Mouse (Mus musculus): ENCODE results near the gene Prickle1. TPM values are rescaled to one million over a fixed set of nuclear protein-coding genes. Genes with fewer than 3 reads are reported as not detected.

Gene Prickle1
- polyA plus RNA-seq (2011; ENCODE audit: insufficient read depth, insufficient read length, low replicate concordance, missing spikeins) = 2.1 and 4.0 TPM in 2 replicates

DNA sequence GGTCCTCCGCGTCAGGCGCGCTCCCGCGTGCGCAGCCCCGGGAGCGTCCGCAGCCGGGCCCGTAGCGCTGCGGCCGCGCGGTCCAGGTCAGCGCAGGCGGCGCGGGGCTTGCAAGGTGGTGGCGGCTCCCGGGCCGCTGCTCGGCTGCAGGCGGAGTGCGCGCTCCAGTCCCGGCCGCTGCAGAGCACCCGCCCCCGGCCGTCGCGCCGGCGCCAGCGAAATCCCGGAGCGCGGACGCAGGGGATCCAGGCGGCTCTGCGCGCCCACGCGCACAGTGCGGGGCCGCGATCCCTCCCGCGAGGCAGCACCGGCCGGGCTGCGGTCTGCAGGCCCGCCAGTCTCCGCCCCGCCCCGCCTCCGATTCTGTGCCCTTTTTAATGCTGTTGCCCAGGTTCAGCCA is at the start of gene Prickle1:
Gene Prickle1 (minus strand): TSS at position 146 of the 400 bp plus-strand sequence.
- under 1% methylated on average over 60 of the region's 60 CpGs for WGBS
- TF ChIP-seq CTCF (IDR thresholded peaks at IDR 0.05; ENCODE audit: control insufficient read depth, insufficient read depth, low read length) (no peak), POLR2A (IDR thresholded peaks at IDR 0.05; ENCODE audit: borderline replicate concordance, control insufficient read depth, low read depth, low read length) (no peak)
- Histone ChIP-seq H3K4me3 (replicated peaks; ENCODE audit: control insufficient read depth, low read depth, low read length) (peak within 1 kb of the TSS; percentile 55), H3K27ac (ENCODE audit: control insufficient read depth, insufficient read depth, low read depth, low read length, poor library complexity) (peak within 1 kb of the TSS; percentile 61; the same call in 1 of the 2 replicates), H3K4me1 (ENCODE audit: control insufficient read depth, insufficient read depth, low read length) (peaks cover 1% of the 10 kb centered on the region)

DNA sequence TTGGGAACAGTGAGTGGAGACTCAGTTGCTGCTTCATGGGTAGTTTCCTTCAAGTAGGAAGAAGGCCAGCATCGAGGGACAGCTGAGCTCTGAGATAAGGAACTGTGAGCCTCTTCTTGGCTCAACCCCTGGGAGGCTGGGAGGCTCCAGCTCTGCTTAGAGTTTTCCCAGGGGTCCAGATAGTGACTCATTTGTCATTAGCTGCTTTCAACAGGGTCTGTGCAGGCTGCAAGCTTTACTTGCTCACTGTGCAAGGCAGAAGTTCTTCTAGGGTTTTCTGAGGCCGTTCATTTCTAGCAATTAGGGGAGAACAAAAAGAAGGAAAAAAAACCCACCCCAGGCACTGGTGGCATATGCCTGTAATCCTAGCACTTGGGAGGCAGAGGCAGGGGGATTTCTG is 44.5 kb upstream of the Prickle1 start:
- WGBS = 62% methylated on average over 2 of the region's 2 CpGs
- Histone ChIP-seq H3K4me3 (replicated peaks; ENCODE audit: control insufficient read depth, low read depth, low read length) (no peak overlapping the region), H3K4me1 (ENCODE audit: control insufficient read depth, insufficient read depth, low read length) (no peaks in the 10 kb centered on the region), H3K27ac (ENCODE audit: control insufficient read depth, insufficient read depth, low read depth, low read length, poor library complexity) (no peak overlapping the region)
- TF ChIP-seq CTCF (IDR thresholded peaks at IDR 0.05; ENCODE audit: control insufficient read depth, insufficient read depth, low read length) (no peak), POLR2A (IDR thresholded peaks at IDR 0.05; ENCODE audit: borderline replicate concordance, control insufficient read depth, low read depth, low read length) (no peak)

DNA sequence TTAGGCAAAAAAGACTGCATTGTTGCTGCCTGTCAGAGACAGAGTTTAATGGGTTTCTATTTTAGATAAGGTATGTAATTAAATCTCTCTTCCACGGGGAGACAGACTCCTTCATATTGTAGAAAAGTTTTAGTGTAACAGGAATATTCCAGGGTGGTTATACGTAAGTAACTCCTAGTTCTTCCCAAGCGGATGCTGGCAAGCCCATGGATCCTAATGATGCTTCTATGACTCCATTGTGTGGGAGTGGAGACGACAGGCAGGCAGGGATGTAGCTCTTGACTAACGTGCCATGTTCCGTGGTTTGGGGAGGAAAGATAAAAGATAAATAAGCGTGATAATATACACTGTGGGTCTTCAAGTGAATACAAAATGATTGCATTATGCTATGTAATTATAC is 41.3 kb upstream of the Prickle1 start:
- no peak overlapping the region for H3K4me3 ChIP-seq (replicated peaks; ENCODE audit: control insufficient read depth, low read depth, low read length)
- no peak overlapping the region for H3K27ac ChIP-seq (ENCODE audit: control insufficient read depth, insufficient read depth, low read depth, low read length, poor library complexity)
- no peaks in the 10 kb centered on the region for H3K4me1 ChIP-seq (ENCODE audit: control insufficient read depth, insufficient read depth, low read length)
- TF ChIP-seq POLR2A (IDR thresholded peaks at IDR 0.05; ENCODE audit: borderline replicate concordance, control insufficient read depth, low read depth, low read length) (no peak), CTCF (IDR thresholded peaks at IDR 0.05; ENCODE audit: control insufficient read depth, insufficient read depth, low read length) (no peak)
- 62% methylated on average over 7 of the region's 7 CpGs for WGBS

DNA sequence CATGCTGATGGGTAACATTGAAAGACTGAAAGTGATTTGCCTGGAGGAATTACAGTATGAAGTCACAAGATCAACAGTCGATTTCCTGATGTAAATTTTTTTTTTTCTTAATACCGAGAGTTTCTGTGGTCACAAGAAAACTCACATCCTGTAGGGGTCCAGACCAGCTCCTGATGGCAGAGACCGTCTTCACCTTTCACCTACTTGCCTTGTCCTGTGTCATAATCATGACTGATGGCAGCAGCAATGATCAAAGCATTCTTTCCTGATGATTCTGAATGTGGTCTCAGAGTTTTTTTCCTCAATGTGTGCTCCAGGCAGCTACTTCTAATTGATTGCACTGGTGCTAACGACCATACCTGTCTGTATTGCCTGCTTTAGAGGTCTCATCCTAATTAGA is 39.9 kb upstream of the Prickle1 start:
- no peak overlapping the region for H3K27ac ChIP-seq (ENCODE audit: control insufficient read depth, insufficient read depth, low read depth, low read length, poor library complexity)
- no peak overlapping the region for H3K4me3 ChIP-seq (replicated peaks; ENCODE audit: control insufficient read depth, low read depth, low read length)
- 59% methylated on average over 4 of the region's 4 CpGs for WGBS
- TF ChIP-seq CTCF (IDR thresholded peaks at IDR 0.05; ENCODE audit: control insufficient read depth, insufficient read depth, low read length) = no peak
- TF ChIP-seq POLR2A (IDR thresholded peaks at IDR 0.05; ENCODE audit: borderline replicate concordance, control insufficient read depth, low read depth, low read length) = no peak
- no peaks in the 10 kb centered on the region for H3K4me1 ChIP-seq (ENCODE audit: control insufficient read depth, insufficient read depth, low read length)

DNA sequence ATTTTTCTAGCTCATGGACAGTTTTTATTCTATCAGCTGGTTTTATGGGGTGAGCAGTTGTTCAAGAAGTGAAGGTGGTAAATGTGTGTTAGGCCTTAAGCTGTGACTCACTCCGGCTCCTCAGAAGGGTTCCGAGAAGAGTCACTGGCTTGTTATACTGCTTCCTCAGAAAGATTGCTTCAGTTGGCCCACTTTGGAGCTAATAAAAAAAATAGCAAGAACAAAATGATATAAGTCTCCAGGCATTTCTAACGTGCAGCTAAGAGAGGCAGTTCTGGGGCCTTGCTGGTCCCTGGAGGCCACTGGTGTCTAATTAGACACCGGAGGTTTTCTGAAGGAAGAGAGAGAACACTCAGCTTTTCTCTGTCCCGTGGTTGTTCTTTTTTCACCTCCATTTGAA is 38.8 kb upstream of the Prickle1 start:
- no peak overlapping the region for H3K4me3 ChIP-seq (replicated peaks; ENCODE audit: control insufficient read depth, low read depth, low read length)
- no peaks in the 10 kb centered on the region for H3K4me1 ChIP-seq (ENCODE audit: control insufficient read depth, insufficient read depth, low read length)
- 84% methylated on average over 5 of the region's 5 CpGs for WGBS
- TF ChIP-seq CTCF (IDR thresholded peaks at IDR 0.05; ENCODE audit: control insufficient read depth, insufficient read depth, low read length) (no peak), POLR2A (IDR thresholded peaks at IDR 0.05; ENCODE audit: borderline replicate concordance, control insufficient read depth, low read depth, low read length) (no peak)
- no peak overlapping the region for H3K27ac ChIP-seq (ENCODE audit: control insufficient read depth, insufficient read depth, low read depth, low read length, poor library complexity)

DNA sequence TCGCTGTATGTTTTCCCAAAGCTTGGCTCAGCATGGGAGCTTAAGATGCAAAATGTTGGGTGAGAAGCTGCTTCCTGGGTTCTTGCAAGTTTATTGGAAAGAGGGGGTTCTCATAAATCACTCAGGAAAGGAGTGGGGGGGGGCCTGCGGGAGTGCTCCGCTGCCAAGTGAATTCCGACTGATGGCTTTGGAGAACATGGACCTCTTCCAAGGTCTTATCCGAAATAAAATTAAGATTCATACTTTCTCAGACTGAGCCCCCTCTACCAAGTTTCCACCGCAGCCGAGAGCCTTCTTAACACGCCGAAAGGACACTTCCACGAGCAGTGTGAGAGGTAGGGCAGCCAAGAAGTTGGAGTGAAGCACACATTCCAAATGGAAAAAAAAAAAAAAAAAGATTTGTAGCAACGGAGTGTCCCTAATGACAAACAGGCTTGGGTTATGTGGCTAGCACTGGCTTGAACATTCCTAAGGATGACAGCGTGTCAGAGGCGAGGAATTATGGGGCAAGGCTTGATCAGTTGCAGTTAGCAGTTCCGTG is 34.4 kb upstream of the Prickle1 start:
- 89% methylated on average over 14 of the region's 14 CpGs for WGBS
- TF ChIP-seq POLR2A (IDR thresholded peaks at IDR 0.05; ENCODE audit: borderline replicate concordance, control insufficient read depth, low read depth, low read length) (no peak), CTCF (IDR thresholded peaks at IDR 0.05; ENCODE audit: control insufficient read depth, insufficient read depth, low read length) (no peak)

DNA sequence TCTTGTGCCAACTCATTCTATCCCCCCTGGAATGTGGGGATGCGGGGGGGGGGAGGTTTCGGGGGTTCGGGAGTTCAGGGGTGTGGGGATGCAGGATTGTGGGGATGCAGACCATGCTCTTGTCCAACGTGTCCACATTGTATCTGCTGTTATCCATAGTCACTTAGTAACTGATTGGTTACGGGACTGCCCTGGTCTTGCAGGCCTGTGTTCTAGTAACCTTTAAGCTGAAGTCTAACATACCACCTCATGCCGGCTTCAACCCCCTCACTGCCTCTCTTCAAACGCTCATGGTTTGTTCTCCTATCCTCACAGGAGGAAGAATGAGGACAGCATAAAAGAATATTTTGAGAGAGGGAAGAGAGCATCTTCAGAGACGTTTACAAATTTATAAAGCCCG is 33.5 kb upstream of the Prickle1 start:
- H3K4me3 ChIP-seq (replicated peaks; ENCODE audit: control insufficient read depth, low read depth, low read length) = no peak overlapping the region
- 87% methylated on average over 9 of the region's 9 CpGs for WGBS
- no peak overlapping the region for H3K27ac ChIP-seq (ENCODE audit: control insufficient read depth, insufficient read depth, low read depth, low read length, poor library complexity)
- TF ChIP-seq CTCF (IDR thresholded peaks at IDR 0.05; ENCODE audit: control insufficient read depth, insufficient read depth, low read length) (no peak), POLR2A (IDR thresholded peaks at IDR 0.05; ENCODE audit: borderline replicate concordance, control insufficient read depth, low read depth, low read length) (no peak)
- H3K4me1 ChIP-seq (ENCODE audit: control insufficient read depth, insufficient read depth, low read length) = no peaks in the 10 kb centered on the region

More for the DNA sequence above, 34.4 kb upstream of the Prickle1 start:
- H3K27ac ChIP-seq (ENCODE audit: control insufficient read depth, insufficient read depth, low read depth, low read length, poor library complexity) = no peak overlapping the region
- H3K4me3 ChIP-seq (replicated peaks; ENCODE audit: control insufficient read depth, low read depth, low read length) = no peak overlapping the region
- H3K4me1 ChIP-seq (ENCODE audit: control insufficient read depth, insufficient read depth, low read length) = no peaks in the 10 kb centered on the region

DNA sequence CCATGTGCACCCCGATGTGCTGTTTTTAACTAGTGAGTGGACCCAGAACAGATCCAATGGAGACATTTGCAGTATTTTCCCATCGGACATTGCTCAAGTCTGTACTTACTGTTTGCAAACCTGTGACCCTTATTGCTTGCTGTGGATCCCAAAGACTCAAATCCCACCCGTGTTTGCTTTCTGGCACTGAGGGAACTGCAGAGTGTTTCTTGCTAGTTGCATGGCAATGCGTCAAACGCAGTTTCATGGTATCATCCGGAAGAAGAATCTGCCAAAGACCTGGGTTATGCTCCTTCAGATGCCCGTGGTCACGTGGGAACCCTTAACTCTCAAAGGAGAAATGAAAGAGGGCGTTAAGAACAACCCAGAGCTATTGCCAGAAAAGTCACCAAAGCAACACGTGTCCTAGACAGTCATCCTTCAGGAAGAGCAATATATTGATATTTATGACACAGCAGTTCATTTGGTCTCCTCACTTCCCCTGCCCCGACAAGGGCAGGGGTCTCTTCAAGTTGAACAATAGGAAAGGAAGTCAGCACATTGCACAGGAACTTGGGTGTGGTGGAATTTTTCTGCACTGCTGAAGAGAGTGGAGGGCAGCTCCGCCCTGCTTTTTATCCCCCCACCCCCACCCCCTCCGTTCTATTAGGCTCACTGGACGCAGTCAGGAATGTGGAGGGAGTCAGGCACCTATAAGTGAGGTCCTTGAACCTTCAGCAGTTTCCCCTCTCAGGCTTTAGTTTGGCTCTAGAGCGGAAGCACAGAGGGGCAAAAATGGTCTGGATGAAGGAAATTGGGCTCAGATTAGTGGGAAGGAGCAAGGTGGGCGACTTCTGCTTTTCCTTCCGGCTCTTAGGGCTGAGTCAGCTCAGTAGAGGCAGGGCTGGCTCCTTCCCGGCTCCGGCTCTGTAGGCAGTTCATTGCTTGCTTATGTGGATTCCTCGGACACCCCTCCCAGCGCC is 32.4 kb upstream of the Prickle1 start:
- WGBS = 29% methylated on average over 21 of the region's 21 CpGs

More for the DNA sequence above, 32.4 kb upstream of the Prickle1 start:
- Histone ChIP-seq H3K27ac (ENCODE audit: control insufficient read depth, insufficient read depth, low read depth, low read length, poor library complexity) (no peak overlapping the region; the same call in 1 of the 2 replicates), H3K4me1 (ENCODE audit: control insufficient read depth, insufficient read depth, low read length) (no peaks in the 10 kb centered on the region), H3K4me3 (replicated peaks; ENCODE audit: control insufficient read depth, low read depth, low read length) (no peak overlapping the region)
- TF ChIP-seq CTCF (IDR thresholded peaks at IDR 0.05; ENCODE audit: control insufficient read depth, insufficient read depth, low read length) = no peak
- TF ChIP-seq POLR2A (IDR thresholded peaks at IDR 0.05; ENCODE audit: borderline replicate concordance, control insufficient read depth, low read depth, low read length) = no peak
